Mouse (Mus musculus): ENCODE data around the gene Ankrd11.

Ankrd11 gene

DNA sequence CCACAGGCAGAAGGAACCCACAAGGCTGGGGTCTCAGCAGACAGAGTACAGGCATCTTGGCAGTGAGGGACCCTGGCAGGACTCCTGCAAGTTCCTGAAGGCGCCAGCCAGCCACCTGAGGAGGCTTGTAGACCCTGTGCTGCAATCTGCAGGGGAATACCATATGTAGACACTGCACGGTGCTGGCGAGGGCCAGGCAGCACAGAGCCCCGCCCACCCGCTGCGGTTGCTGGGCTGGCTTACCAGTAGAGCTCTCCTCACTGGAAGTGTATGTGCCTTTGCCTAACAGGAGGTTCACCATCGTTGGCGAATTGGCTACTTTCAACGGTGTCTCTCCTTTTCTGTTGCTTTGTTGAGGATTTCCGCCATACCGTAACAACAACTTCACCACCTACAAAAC lies 145.8 kb downstream of the Ankrd11 start:
- DNase-seq (ENCODE audit: low read depth), result no peak

DNA sequence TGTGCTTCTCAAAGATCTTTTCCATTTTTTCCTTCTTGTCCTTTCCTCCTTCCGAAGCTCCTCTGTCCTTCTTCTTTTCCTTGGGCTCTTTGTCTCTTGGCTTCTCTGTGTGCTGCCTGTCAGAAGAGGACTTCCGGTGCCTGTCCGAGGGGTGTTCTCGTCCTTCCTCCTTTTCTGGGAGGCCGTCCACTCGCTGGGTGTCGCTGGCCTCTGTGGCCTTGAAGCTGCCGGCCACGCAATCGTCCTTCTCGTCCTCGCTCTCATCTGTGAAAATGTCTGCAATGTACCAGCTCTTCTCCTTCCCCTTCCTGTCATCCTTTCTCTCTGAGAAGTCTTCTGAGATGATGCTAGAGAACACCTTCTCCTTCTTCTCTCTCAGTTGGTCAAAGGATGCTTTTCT lies 148.6 kb downstream of the Ankrd11 start:
- no peak for DNase-seq (ENCODE audit: low read depth)

DNA sequence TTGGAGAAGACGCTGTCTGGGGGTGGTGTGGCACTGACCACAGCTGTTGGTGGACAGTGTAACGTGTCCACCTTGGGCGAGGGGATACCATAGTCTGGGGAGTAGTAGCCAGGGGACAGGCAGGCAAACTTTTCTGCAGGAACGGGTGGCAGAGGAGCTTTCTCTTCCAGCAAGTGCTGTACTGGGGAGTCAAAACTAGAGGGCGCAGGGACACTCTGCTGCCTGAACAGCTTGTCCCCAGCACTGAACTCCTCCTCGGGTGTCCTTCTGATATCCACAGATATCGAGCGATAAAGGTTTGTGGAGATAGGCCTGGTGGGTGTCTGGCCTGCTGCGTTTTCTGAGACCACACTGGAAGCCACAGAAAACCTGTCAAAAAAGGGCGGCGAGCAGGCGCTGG lies 150.6 kb downstream of the Ankrd11 start:
- DNase-seq (ENCODE audit: low read depth), result no peak

DNA sequence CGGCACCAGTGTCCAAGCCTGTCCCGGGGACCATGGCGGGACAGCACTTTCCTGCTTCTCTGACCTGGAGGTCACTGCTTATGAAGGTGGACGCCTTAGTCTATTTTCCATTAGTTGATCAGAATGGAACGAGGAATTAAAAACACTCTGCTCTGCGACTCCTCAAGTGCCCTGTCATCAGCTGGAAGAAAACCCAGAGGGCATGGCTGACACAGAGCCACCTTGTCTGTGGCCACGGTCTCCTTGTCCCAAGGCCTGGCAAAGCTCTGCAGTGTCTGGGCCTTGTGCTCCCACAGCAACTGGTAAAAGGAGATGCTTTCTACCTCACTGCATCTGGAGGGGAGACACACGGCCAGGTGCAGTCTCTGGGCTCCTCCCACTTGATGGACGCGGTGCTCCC lies 158.4 kb downstream of the Ankrd11 start:
- no peak for DNase-seq (ENCODE audit: low read depth)

DNA sequence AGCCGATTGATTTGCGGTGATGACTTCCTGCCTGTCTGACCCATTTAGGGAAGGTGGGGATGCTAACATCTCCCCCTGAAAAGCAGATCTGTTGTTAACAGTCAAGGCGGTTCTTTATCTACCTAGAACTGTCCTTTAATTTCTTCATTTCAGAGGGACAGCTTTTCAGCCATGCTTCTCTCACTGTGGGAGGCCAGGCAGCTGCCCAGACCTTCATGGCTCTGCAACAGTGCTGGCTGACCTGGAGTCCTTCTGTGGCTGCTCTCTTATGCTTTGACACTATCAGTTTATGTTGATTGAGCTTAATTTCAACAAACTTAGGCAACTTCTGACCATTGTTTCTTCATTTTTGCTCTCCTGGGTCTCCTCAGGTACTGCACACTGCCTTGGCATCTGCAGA lies 161.8 kb downstream of the Ankrd11 start:
- DNase-seq (ENCODE audit: low read depth), result no peak

DNA sequence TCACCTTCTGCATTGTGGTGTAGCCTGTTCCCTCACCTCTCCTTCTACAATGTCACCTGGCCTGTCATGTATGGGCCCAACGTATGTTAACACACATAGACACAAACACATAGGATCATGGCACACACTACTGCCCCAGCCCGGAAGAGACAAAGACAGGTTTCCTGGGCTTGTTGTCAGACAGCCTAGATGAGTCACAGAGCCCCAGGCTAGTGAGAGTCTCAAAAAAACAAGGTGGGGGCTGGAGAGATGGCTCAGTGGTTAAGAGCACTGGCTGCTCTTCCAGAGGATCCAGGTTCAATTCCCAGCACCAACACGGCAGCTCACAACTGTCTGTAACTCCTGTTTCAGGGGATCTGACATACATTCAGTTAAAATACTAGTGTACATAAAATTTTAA lies 163.8 kb downstream of the Ankrd11 start:
- no peak for DNase-seq (ENCODE audit: low read depth)

DNA sequence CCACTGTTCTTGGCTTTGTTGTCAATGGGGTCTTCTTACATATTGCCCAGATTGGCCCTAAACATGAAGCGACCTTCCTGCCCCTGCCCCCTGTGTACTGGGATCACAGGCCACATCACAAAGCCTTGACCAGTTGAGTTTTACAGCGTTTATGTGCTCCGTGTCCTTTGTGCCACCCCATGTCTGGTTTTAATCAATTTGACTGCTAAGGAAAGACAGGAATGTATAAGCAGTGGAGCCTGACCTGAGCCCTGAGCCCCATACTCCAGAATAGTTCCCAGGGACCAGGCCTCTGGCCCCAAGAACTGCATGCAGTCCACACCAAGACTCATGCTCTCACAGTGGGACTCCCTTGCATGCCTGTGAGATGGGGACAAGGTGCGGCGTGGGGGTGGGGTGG lies 166.9 kb downstream of the Ankrd11 start:
- no peak for DNase-seq (ENCODE audit: low read depth)

DNA sequence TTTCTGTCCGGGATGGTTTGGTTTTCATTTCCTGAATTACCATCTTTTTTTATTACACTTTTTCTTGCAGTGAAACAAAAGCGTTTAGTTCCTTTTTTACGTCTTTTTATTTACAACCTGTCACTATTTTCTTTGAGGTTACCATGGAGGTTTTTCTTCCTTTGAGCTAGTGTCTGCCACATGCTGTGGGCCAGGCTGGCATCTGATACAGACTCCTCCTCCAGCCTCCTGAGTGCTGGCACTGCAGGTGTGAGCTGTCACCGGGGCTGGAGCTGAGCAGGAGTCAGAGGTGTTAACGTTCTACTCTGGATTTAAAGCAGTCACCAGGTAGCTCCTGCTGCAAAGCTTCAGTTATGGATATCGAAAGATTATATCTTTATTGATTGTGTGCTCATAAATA lies 168.9 kb downstream of the Ankrd11 start:
- no peak for DNase-seq (ENCODE audit: low read depth)

DNA sequence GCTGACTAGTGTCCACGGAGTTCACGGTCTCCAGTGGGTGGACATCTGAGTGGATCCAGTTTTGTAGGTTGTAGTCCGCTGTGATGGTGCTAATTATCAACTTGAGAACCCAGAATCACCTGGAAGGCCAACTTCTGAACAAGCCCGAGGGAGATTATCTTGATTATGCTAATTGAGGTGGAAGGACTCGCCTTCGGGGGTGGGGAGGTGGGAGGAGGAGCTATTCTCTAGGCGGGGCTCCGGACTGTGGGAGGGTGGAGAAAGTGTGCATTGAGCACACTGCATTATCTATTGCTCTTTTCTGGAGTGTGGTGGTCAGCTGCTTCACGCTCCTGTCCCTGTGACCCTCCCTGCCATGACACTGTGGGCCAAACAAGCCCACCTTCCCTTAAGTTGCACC lies 170.4 kb downstream of the Ankrd11 start:
- DNase-seq (ENCODE audit: low read depth), result no peak

DNA sequence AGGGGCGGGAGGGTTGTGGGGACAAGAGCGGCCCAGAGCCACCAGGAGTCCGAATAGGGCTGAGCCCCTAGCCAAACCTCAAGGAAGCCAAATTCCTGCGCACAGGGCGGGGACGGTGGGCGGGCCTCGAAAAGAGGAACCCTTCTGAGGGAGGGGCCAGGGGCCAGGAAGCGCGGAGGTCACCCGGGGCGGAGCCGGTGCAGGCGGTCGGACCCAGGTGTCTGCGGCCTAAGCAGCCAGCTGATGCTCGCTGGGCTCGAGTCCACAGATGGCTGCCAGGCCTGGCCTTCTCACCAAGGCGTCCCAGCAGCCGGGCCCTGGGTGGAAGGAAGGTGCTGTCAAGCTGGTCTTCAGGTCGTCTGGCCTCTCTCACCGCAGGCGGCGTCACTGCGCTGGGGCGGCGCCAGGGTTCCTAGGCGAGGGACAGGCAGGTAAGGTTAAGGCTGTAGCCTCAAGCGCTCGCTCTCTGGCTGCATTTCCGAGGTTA lies 171.7 kb downstream of the Ankrd11 start:
- no peak for DNase-seq (ENCODE audit: low read depth)

DNA sequence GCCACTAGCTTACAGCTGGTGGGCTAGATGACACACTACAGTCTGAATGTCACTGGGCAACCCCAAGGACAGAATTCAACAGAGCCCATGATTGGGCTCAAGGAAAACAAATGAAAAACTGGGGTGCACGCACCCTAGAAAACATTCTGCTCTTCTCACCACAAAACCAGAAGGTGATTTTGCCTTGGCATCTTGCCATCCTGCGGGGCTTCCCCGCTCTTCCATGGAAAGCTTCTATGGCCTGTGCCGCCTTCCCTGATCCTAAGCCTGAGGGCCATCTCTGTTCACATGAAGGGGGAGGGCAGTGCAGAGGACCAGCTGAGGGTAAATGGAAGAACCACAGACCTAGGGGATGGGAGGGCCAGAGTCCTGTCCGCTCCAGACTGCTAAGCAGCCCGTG lies 174.1 kb downstream of the Ankrd11 start:
- no peak for DNase-seq (ENCODE audit: low read depth)

DNA sequence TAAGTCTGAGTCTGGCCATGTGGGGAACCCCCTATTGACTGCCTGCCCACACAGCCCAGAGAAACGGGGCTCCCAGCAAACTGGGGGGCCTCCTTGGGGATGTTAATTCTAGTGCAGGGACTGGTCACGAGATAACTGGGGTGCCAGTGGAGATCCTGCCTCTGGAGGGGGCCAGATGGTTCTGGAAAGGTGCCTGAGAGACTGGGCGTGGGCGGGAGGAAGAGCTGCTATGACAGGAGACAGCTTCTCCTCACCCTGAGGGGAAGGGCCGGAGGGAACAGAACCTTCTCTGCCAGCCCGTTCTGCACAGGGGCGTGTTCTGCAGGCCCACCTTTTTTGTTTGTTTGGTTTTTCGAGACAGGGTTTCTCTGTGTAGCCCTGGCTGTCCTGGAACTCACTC lies 175.8 kb downstream of the Ankrd11 start:
- no peak for DNase-seq (ENCODE audit: low read depth)

DNA sequence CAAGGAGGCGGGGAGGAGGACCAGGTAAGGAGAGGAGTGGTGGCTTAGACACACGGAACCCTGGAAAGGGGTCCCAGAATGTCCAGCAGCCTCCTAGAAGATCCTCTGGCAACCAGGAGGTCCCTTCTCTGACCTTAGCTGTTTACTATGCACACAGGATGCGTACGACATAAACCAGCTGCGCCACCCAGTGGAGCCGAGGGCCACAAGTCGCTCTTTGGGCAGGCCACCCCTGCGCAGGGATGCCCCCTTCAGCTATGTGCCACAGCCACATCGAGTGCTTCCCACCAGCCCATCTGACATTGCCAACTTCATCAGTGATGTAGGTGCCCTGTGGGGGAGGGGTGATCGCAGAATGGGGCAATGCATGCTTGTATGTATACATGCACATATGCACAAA lies 176.6 kb downstream of the Ankrd11 start:
- no peak for DNase-seq (ENCODE audit: low read depth)

DNA sequence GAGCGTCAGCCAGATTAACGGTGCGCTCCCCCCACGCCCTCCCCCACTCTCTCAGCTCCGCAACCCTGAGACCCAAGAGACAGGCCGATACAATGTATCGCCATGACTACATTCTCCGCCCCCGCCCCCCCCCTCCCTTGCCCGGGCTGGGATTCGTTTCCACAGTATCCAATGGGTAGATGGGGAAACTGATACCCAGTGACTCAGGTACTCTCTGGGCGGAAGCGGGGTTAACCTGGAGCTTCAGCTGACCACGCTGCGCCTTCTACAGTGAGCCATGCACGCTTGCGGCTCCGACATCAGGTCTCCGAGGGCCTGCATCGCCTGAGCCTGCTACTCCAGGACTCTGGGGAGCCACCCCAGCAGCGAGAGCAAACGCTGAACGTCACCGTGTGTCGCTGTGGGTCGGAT lies 177.4 kb downstream of the Ankrd11 start:
- no peak for DNase-seq (ENCODE audit: low read depth)

DNA sequence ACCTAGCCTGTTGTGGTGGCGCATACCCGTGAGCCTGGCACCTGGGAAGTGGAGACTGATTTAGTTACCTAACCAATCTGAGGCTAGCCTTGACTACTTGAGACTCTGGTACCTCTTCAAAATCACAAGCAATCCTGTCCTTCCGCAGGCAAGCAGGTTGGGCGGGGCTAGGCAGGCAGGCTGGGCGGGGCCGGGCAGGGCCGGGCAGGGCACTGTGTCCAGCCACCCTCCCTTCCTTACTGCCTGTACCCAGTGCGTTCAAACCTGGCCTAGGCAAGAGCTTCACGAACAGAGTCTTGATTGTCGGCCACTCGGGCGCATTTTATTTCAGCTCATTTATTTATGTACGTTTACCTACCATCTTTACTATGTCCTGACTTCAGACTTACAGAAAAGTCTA lies 182.2 kb downstream of the Ankrd11 start:
- no peak for DNase-seq (ENCODE audit: low read depth)

DNA sequence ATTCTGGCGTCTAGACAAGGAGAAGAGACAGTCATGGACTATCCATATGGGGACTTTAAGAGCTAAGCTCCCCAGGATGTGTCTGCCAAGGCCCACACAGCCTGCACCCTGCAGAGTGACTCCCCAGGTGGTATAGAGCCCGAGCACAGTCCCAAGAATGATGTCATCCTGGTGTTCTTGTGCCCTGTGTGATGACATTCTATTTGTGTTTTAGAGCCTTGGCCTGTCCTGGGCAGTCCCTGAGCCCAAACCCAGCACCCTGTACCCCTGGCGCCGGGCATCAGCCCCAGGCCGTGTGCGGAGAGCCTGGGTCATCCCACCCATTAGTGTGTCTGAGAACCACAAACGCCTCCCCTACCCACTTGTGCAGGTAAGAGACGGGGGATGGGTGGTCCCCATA lies 185.8 kb downstream of the Ankrd11 start:
- DNase-seq (ENCODE audit: low read depth), result no peak

DNA sequence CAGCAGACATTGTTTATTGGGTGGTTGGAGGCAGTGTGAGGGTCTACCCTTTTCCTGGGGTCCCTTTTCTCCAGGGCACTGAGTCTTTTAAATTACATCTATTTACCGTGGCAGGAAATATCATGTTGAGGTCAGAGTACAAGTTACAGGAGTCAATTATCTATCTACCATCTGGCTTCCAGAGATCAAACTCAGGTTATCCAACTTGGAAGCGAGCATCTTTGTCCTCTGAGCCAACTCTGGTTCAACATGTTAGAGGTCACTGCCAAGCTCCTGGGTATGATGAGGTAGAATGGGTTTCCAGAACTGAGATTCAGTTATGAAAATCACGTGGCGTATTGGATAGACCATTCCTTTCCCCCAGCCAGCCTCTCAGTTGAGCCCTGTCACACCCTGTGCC lies 187.0 kb downstream of the Ankrd11 start:
- DNase-seq (ENCODE audit: low read depth), result no peak

DNA sequence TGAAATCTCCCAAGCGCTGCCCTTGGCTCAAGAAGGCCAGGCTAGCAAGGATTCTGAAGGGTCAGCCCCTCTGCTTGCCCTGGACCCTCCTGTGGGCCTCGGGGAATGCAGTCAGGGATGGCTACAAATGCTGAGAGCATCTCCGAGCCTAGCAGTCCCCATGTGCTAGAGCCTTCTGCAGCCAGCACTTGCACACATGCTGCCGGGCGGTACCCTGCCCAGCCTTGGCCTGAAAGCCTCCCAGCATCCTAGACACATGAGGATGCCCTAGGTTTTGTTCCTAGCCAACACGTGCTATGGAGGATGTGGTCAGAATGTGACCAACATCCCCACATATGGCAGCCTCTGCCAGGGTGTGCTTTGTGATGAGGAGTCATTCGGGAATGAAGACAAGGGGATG lies 187.7 kb downstream of the Ankrd11 start:
- no peak for DNase-seq (ENCODE audit: low read depth)

DNA sequence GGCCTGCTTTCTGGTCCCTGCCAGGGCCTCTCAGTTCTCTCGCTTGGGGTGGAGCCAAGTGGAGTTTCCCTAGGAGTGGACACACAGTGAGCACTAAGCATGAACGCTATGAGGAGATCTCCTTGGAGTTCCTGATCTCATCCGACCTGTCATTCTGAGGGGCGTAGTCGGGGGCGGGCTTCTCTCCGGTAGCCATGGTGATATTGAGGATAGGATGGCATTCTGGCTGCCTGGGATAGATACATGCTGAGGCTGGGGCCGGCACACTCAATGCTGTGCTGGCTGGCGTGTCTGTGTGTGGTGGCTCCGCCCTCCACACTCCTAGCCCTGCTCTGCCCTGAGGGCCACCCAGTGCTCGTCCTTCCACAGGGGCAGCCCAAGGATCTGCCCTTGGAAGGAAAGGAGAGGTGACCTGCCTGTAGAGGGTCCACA lies 188.7 kb downstream of the Ankrd11 start:
- no peak for DNase-seq (ENCODE audit: low read depth)

DNA sequence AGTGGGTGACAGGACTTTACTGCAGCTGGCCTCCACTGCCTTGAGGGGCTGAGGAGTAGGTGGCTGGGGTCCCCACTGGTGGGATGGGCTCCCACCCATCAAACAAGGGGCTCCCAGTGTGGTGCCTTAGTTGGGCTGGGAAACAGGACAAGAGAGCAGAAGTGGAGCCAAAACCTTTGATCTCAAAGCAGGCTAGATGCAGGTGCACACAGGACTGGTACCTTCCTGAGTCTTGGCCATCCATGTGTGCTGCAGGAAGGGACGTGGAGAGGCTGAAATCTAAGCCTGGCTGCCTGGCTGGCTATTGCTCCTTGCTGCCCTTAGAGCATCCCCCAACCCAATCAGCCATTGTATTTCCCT lies 189.6 kb downstream of the Ankrd11 start:
- no peak for DNase-seq (ENCODE audit: low read depth)

DNA sequence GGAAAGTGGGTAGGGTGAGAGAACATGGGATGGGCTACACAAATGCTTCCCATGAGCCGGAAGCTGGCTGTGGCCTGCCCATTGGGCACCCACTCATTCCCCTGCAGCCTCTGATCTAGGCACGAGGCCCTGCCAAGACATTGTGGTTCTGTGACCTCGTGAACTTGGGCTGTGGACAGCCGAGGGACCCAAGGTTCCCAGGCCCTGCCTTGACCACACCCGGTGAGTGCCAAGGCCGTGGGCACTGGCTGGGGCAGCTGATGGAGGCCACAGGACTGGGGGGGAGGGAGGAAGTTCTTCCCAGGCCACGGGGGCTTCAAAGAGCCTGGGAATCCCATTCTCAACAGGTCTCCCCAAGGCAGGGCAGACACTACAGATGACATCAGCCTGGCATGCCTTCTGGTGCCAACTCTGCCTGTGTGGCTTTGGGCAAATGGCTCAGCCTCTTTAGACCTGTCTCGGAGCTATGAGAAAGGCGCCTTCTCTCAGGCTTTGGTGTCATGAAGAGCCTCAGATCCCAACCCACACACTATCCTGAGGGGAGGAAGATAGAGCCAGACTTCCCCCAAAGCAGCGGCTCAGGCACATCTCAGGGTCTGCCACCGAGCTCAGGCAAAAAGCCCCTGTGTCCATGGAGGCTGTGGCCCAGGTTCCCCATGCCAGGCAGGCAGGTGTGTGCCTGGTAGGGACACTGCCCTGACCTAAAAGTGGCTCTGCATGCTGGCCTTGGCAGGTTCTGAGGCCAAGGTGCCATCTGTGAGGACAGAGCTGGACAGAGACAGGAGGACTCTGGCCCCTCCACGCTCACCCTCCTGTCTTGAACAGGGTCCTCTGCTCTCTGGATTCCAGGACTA lies 190.2 kb downstream of the Ankrd11 start:
- DNase-seq (ENCODE audit: low read depth), result peak; percentile 52

DNA sequence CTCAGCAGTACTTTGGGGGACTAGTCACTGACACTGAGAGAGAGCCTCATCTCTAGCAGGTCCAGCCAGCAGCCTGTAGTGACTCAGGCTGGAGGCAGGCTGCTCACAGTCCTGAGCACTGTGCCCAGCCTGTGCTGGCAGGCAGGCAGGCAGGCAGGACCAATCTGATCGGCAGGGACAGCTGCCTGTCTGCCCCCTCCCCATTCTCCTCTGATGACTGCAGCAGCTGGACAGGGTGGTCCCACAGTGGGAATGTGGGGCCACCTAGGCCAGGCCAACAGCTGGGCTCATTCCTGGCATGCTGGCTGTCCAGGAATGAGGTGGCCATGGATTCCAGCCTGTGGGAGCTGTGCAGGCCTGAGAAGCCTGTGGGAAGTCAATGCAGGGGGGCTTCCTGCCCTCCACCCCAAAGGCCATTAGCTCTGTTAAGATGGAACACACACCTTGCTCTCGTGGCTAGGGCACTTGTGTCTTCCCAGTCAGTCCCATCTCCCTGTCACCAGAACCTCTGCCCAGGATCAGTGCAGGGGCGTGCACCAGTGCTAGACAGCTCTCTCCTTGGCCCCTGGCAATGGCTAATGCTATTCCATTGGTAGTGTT lies 191.3 kb downstream of the Ankrd11 start:
- no peak for DNase-seq (ENCODE audit: low read depth)

DNA sequence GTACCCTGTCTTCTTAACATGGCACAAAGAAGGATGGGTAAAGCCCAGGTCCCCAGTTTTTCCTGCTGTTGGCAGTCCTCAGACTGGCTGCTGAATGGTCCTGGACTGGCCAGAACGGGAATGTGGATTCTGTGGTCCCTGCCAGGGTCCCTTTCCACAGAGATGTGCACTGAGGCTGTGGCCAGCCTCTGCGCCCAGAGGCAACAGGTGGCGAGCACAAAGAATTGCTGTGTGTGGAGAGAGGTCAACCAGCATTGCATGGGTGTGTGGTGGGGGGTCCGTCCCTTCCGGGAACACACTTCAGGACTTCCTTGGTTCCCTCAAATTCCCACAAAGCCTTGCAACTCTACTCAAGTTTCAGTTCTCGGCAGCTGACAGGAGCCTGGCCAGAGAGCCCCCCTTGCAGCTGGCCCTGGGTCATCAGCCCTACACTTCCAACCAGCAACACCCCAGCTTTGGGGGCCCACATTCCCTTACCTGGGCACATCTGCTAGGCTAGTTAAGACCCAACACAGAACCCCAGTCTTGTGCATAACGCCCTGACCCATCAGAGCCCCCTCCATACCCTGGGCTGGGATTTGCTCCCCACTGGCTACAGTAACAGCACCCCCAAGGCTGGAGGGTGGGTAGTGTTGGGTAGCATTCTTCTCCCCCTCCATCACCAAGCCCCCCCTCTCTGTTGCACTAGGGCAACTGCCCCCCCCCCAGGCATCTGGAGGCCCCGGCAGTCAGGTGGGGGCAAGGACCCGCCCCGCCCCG lies 192.7 kb downstream of the Ankrd11 start:
- DNase-seq (ENCODE audit: low read depth), result no peak

Measured in fibroblast of lung, adult 2 months (primary cell).